Mouse (Mus musculus) stomach, adult 2 months (tissue): ENCODE data around the gene Tex52. TPM values are rescaled to one million over a fixed set of nuclear protein-coding genes. Genes with fewer than 3 reads are reported as not detected.

Source experiments
- polyA plus RNA-seq: library from polyadenylated mRNA; depleted of rRNA; stranded (reverse); fragments of >200 nt; gene quantifications from 2 replicates; pipeline ENCODE4 v1.2.3, GENCODE M21; 2012; rRNA removed

Gene Tex52
- 0.10 TPM in 1 of 2 replicates, not detected in the other for polyA plus RNA-seq

DNA sequence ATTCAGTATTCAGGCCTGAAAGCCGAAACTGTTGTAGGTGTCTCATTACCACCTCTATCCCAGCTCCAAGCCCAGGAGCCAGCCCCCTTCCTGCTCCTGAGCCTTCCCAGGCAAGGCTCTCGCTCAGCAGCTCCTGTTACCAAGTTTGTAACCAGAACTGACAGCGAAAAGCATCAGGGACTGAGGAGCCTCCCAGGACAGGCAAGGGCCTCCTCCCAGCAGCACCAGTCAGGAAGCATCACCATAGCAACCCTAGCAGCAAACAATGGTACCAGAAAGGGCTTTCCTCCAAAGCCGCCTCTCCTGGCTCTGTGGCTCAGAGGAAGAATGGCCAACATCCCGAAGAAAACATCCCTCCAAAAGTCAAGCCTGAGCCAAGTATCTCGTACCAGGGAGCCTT lies at the start of gene Tex52, which contains the start of gene Gm44596:
Gene Tex52 (plus strand): TSS at position 265 of the 400 bp plus-strand sequence.
Gene Gm44596 (plus strand): TSS at position 312 of the 400 bp plus-strand sequence.

DNA sequence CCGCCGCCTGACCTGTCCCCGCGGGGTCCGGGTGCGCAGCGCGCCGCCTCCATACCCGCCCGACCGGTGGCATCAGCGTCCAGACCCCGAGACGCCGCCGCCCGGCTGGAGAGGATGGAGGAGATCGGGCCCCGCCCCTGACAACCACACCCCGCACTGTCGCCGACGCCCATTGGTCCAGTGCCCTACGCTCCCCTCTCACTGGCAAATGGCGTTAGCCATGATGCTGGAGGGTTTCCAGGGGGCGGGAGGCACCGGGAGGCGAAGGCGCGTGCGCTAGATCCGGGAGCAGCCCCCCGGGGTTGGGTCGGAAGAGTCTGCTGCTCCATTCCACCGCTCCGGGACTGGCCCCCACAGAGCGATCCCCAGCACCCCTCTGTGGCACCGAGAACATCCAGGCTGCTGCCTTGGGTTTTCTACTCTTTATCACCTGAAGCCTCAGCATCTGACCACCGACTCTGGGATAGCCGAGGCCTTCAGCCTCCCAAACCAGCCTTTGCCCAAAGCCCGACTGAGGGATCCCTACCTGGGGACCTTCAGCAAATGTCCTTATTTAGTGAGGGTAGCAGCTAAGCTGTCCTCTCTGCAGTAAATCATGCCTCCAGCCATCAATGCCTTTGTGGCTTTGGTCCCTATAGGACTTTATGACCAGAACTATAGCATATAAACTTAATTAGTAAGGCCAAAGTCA lies 19.4 kb upstream of the Tex52 start, which contains the start of gene Tulp3:
Gene Tulp3 (minus strand): TSS at position 126 of the 691 bp plus-strand sequence.

DNA sequence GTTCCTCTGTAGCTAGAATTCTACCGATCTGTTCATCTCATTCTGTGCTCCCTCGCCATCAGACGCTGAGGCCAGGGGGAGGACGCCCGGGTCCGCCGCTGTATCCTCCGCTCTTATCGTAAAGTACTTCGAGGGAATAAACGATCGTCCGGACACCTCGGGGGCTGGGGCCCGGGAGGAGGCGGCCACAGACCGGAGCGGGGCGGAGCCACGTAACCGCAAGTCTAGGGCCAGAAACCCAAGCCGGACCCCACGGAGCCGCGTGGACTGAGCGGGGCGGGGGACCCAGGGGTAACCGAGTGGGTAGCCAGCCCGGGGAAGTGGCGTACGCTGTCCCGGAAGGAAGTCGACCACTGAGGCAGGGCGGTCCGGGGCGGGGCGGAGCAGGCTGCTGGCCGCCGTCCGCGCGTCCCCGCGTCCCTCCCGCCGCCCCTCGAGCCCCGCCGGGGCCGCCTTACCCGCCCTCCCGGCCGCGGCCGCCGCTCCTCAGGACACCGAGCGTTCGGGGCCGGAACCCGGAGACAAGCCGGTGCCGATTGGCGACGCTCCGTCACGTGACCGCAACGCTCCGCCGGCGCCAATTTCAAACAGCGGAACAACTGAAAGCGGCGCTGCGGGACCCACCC lies 12.8 kb upstream of the Tex52 start, which contains the start of the genes Rhno1 and Foxm1:
Gene Rhno1 (minus strand): TSS at position 531 of the 626 bp plus-strand sequence.
Gene Foxm1 (plus strand): TSS at position 587 of the 626 bp plus-strand sequence.

DNA sequence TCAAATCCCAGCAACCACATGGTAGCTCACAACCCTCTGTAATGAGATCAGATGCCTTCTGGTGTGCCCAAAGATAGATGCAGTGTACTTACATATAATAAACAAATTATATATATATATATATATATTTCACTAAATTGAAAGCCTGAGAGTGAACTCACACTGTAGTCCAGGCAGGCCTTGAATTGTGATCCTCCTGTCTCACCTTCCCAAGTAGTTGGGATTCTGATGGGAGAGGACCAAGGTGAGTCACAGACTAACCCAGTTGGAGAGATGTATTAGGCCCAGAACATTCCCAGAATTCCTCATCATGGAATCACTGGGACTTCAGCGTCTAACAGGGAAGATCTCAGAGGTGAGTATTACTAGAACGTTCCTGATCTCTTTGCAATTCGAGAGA lies 23.7 kb downstream of the Tex52 start, which contains the start of gene Nrip2:
Gene Nrip2 (plus strand): TSS at position 301 of the 400 bp plus-strand sequence.

DNA sequence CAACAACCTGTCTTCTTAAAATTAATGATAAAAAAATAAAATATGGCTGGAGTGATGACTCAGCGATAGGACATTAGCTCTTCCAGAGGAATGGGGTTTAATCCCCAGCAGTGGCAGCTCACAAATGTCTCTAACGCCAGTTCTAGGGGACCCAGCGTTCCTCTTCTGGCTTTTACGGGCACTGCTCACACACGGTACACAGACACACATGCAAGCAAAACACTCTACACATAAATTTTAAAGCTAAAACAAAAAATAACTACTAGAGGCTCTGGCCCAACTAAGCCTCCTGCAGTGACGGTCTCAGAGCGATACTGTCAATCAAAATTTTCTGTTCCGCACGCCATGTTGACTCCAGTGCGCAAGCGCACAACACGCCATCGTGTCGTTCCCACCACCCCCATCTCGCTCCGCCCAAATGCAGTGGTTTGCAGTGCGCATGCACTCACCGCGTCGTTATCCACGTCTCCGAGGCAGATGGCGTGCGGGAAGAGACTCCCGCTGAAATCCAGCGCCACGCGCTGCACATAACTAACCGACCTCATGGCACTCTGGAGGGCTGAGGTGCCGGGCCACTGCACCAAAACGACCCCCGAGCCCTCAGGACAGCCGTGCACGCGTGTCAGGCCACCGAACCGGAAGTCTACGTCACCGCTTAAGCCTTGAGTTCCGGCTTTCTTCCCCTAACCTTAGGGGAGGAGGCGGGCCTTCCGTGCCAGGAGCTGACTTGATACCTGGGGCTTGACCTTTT lies 49.2 kb downstream of the Tex52 start, which contains the start of gene Itfg2:
Gene Itfg2 (minus strand): TSS at position 663 of the 751 bp plus-strand sequence.

Other genes starting within 250 kb of the Tex52 start
- 34.1 and 43.0 TPM in 2 replicates for gene Tspan9, start 231.9 kb upstream of the Tex52 start, polyA plus RNA-seq
- gene Tead4, start 74.6 kb upstream of the Tex52 start, polyA plus RNA-seq, result 1.2 and 3.8 TPM in 2 replicates
- 2.4 and 2.6 TPM in 2 replicates for gene Tulp3, start 19.6 kb upstream of the Tex52 start, polyA plus RNA-seq
- gene Rhno1, start 12.5 kb upstream of the Tex52 start, polyA plus RNA-seq, result 6.5 and 7.6 TPM in 2 replicates
- gene Foxm1, start 12.5 kb upstream of the Tex52 start, polyA plus RNA-seq, result 4.8 and 5.2 TPM in 2 replicates
- gene Gm44596, start within 50 bp of the Tex52 start, polyA plus RNA-seq, result not detected in 2 replicates
- 0.60 and 1.5 TPM in 2 replicates for gene Nrip2, start 23.8 kb downstream of the Tex52 start, polyA plus RNA-seq
- 15.3 and 18.5 TPM in 2 replicates for gene Itfg2, start 49.5 kb downstream of the Tex52 start, polyA plus RNA-seq
- 59.7 and 151 TPM in 2 replicates for gene Fkbp4, start 63.2 kb downstream of the Tex52 start, polyA plus RNA-seq
- gene Pzp, start 151.3 kb downstream of the Tex52 start, polyA plus RNA-seq, result 0.10 TPM in 1 of 2 replicates, not detected in the other
- gene A2ml1, start 206.2 kb downstream of the Tex52 start, polyA plus RNA-seq, result not detected in 2 replicates
- 0.10 TPM in 1 of 2 replicates, not detected in the other for gene Klrb1a, start 248.1 kb downstream of the Tex52 start, polyA plus RNA-seq